Mouse (Mus musculus) MEL (cell line): ENCODE data around the gene 4930432K21Rik. TPM values are rescaled to one million over a fixed set of nuclear protein-coding genes. Genes with fewer than 3 reads are reported as not detected.

Experiments used
- DNase-seq: peaks from one replicate; pipeline ENCODE4 v3.0.0; 2011; ENCODE audit warnings: low read depth, low spot score
- H3K27ac ChIP-seq: 2 replicates; pipeline ENCODE4 v1.5.1; 2012; ENCODE audit warnings: low read depth, mild to moderate bottlenecking, control low read depth, low read length, moderate library complexity; ENCODE audit not compliant: control insufficient read depth
- H3K27me3 ChIP-seq, 2 experiments: fragments of 150-350 bp in 1 of 2; sonication (generic) in 1 of 2; 2 replicates each; pipeline ENCODE4 v1.6.1; 2012; ENCODE audit warnings: low read length in 2 of 2, mild to moderate bottlenecking in 2 of 2, improper control_type of control experiment in 1 of 2, moderate library complexity in 1 of 2; ENCODE audit not compliant: insufficient read depth in 2 of 2, control insufficient read depth in 1 of 2
- H3K36me3 ChIP-seq, 2 experiments: 2 replicates each; pipeline ENCODE4 v1.6.1; 2012 to 2014; ENCODE audit warnings: low read length in 2 of 2, improper control_type of control experiment in 1 of 2, inconsistent platforms in 1 of 2, mild to moderate bottlenecking in 1 of 2; ENCODE audit not compliant: insufficient read depth in 2 of 2, control insufficient read depth in 1 of 2
- H3K4me1 ChIP-seq, 2 experiments: fragments of 150-350 bp in 1 of 2; sonication (generic) in 1 of 2; 2 replicates each; pipeline ENCODE4 v1.6.1; 2012; ENCODE audit warnings: low read length in 2 of 2, improper control_type of control experiment in 1 of 2, mild to moderate bottlenecking in 1 of 2; ENCODE audit not compliant: insufficient read depth in 2 of 2, control insufficient read depth in 1 of 2
- H3K4me3 ChIP-seq, 2 experiments: fragments of 150-350 bp in 1 of 2; sonication (generic) in 1 of 2; 2 replicates each; pipeline ENCODE4 v1.5.1; 2012; ENCODE audit warnings: low read depth in 2 of 2, low read length in 2 of 2, mild to moderate bottlenecking in 2 of 2, moderate library complexity in 2 of 2, control low read depth in 1 of 2, improper control_type of control experiment in 1 of 2; ENCODE audit not compliant: control insufficient read depth in 1 of 2, insufficient read depth in 1 of 2
- H3K79me2 ChIP-seq: 2 replicates; pipeline ENCODE4 v1.6.1; 2012; ENCODE audit warnings: mild to moderate bottlenecking, low read length, moderate library complexity; ENCODE audit not compliant: control insufficient read depth, poor library complexity, insufficient read depth
- H3K9ac ChIP-seq: 2 replicates; pipeline ENCODE4 v1.6.1; 2012; ENCODE audit warnings: low read depth, mild to moderate bottlenecking, control low read depth, low read length, moderate library complexity; ENCODE audit not compliant: control insufficient read depth, poor library complexity, severe bottlenecking
- H3K9me3 ChIP-seq: fragments of 150-350 bp; sonication (generic); replicated peaks from 2 replicates; pipeline ENCODE4 v1.6.1; 2012; ENCODE audit warnings: mild to moderate bottlenecking, low read length, improper control_type of control experiment, moderate library complexity; ENCODE audit not compliant: insufficient read depth
- CHD1 ChIP-seq: IDR thresholded peaks from 2 replicates; pipeline ENCODE4 v1.6.1; 2012; ENCODE audit warnings: low read depth, mild to moderate bottlenecking, inconsistent platforms, low read length, improper control_type of control experiment
- CHD2 ChIP-seq: IDR thresholded peaks from 2 replicates; pipeline ENCODE4 v1.6.1; 2011; ENCODE audit warnings: low read length, improper control_type of control experiment
- ELF1 ChIP-seq: IDR thresholded peaks from 2 replicates; pipeline ENCODE4 v1.6.1; 2014; ENCODE audit warnings: low read depth, mild to moderate bottlenecking, inconsistent platforms, low read length, improper control_type of control experiment, moderate library complexity
- EP300 ChIP-seq, 2 experiments: IDR thresholded peaks; 2 replicates each; pipeline ENCODE4 v1.6.1; 2011; ENCODE audit warnings: improper control_type of control experiment in 2 of 2, low read length in 2 of 2, low read depth in 1 of 2, mild to moderate bottlenecking in 1 of 2
- ETS1 ChIP-seq: IDR thresholded peaks from 2 replicates; pipeline ENCODE4 v1.6.1; 2012; ENCODE audit warnings: low read depth, mild to moderate bottlenecking, inconsistent platforms, low read length, improper control_type of control experiment, moderate library complexity
- GABPA ChIP-seq: IDR thresholded peaks from 2 replicates; pipeline ENCODE4 v1.6.1; 2012; ENCODE audit warnings: low read depth, mild to moderate bottlenecking, inconsistent platforms, low read length, improper control_type of control experiment, moderate library complexity
- GATA1 ChIP-seq: IDR thresholded peaks from 2 replicates; pipeline ENCODE4 v1.6.1; 2011; ENCODE audit warnings: low read depth, low read length, improper control_type of control experiment
- HCFC1 ChIP-seq: IDR thresholded peaks from 2 replicates; pipeline ENCODE4 v1.6.1; 2012; ENCODE audit warnings: low read depth, mild to moderate bottlenecking, inconsistent platforms, low read length, improper control_type of control experiment, moderate library complexity
- MAFK ChIP-seq: IDR thresholded peaks from 2 replicates; pipeline ENCODE4 v1.6.1; 2011; ENCODE audit warnings: low read depth, mild to moderate bottlenecking, low read length, improper control_type of control experiment, borderline replicate concordance
- MAX ChIP-seq: IDR thresholded peaks from 2 replicates; pipeline ENCODE4 v1.6.1; 2011; ENCODE audit warnings: low read length, improper control_type of control experiment
- MAZ ChIP-seq: IDR thresholded peaks from 2 replicates; pipeline ENCODE4 v1.6.1; 2012; ENCODE audit warnings: low read depth, mild to moderate bottlenecking, inconsistent platforms, low read length, improper control_type of control experiment
- MXI1 ChIP-seq: IDR thresholded peaks from 2 replicates; pipeline ENCODE4 v1.6.1; 2011; ENCODE audit warnings: mild to moderate bottlenecking, low read depth, low read length, improper control_type of control experiment
- MYB ChIP-seq: IDR thresholded peaks from 2 replicates; pipeline ENCODE4 v1.6.1; 2011; ENCODE audit warnings: mild to moderate bottlenecking, low read depth, low read length, improper control_type of control experiment
- MYC ChIP-seq: IDR thresholded peaks from 2 replicates; pipeline ENCODE4 v1.6.1; 2011; ENCODE audit warnings: low read depth, mild to moderate bottlenecking, low read length, improper control_type of control experiment, moderate library complexity
- NELFE ChIP-seq: IDR thresholded peaks from 2 replicates; pipeline ENCODE4 v1.6.1; 2011; ENCODE audit warnings: low read depth, low read length, improper control_type of control experiment
- NRF1 ChIP-seq: IDR thresholded peaks from 2 replicates; pipeline ENCODE4 v1.6.1; 2014; ENCODE audit warnings: low read depth, mild to moderate bottlenecking, inconsistent platforms, low read length, improper control_type of control experiment, moderate library complexity; ENCODE audit not compliant: poor library complexity, insufficient read depth, severe bottlenecking
- POLR2A ChIP-seq, 2 experiments: IDR thresholded peaks; 2 replicates each; pipeline ENCODE4 v1.6.1; 2011 to 2012; ENCODE audit warnings: low read length in 2 of 2, mild to moderate bottlenecking in 2 of 2, control low read depth in 1 of 2, improper control_type of control experiment in 1 of 2, low read depth in 1 of 2, moderate library complexity in 1 of 2; ENCODE audit not compliant: control insufficient read depth in 1 of 2, insufficient read depth in 1 of 2, poor library complexity in 1 of 2
- POLR2AphosphoS2 ChIP-seq: IDR thresholded peaks from 2 replicates; pipeline ENCODE4 v1.6.1; 2011; ENCODE audit warnings: low read length, improper control_type of control experiment
- POLR2AphosphoS5 ChIP-seq: IDR thresholded peaks from 2 replicates; pipeline ENCODE4 v1.6.1; 2012; ENCODE audit warnings: low read depth, borderline replicate concordance, mild to moderate bottlenecking, inconsistent platforms, low read length, moderate library complexity, mixed read lengths
- RAD21 ChIP-seq: IDR thresholded peaks from 2 replicates; pipeline ENCODE4 v1.6.1; 2011; ENCODE audit warnings: mild to moderate bottlenecking, low read depth, low read length, improper control_type of control experiment
- RCOR1 ChIP-seq: IDR thresholded peaks from 2 replicates; pipeline ENCODE4 v1.6.1; 2012; ENCODE audit warnings: low read depth, mild to moderate bottlenecking, inconsistent platforms, low read length, improper control_type of control experiment
- SIN3A ChIP-seq: IDR thresholded peaks from 2 replicates; pipeline ENCODE4 v1.6.1; 2012; ENCODE audit warnings: low read length, improper control_type of control experiment, inconsistent platforms
- SMC3 ChIP-seq: IDR thresholded peaks from 2 replicates; pipeline ENCODE4 v1.6.1; 2011; ENCODE audit warnings: low read depth, low read length, improper control_type of control experiment
- TAL1 ChIP-seq: IDR thresholded peaks from 2 replicates; pipeline ENCODE4 v1.6.1; 2012; ENCODE audit warnings: mild to moderate bottlenecking, inconsistent platforms, low read length, moderate library complexity, mixed read lengths
- TBP ChIP-seq: IDR thresholded peaks from 2 replicates; pipeline ENCODE4 v1.8.0; 2011; ENCODE audit warnings: low read depth, low read length, improper control_type of control experiment
- TCF12 ChIP-seq: IDR thresholded peaks from 2 replicates; pipeline ENCODE4 v1.6.1; 2014; ENCODE audit warnings: low read depth, mild to moderate bottlenecking, inconsistent platforms, low read length, improper control_type of control experiment, moderate library complexity
- UBTF ChIP-seq: IDR thresholded peaks from 2 replicates; pipeline ENCODE4 v1.6.1; 2012; ENCODE audit warnings: low read depth, mild to moderate bottlenecking, inconsistent platforms, low read length, improper control_type of control experiment, moderate library complexity, borderline replicate concordance; ENCODE audit not compliant: insufficient read depth
- USF1 ChIP-seq: IDR thresholded peaks from 2 replicates; pipeline ENCODE4 v1.6.1; 2014; ENCODE audit warnings: low read depth, mild to moderate bottlenecking, inconsistent platforms, low read length, improper control_type of control experiment, moderate library complexity
- USF2 ChIP-seq, 2 experiments: IDR thresholded peaks; 2 replicates each; pipeline ENCODE4 v1.6.1; 2011 to 2012; ENCODE audit warnings: improper control_type of control experiment in 2 of 2, low read length in 2 of 2, borderline replicate concordance in 1 of 2, inconsistent platforms in 1 of 2, low read depth in 1 of 2, mild to moderate bottlenecking in 1 of 2; ENCODE audit not compliant: insufficient read depth in 1 of 2
- ZC3H11A ChIP-seq: IDR thresholded peaks from 2 replicates; pipeline ENCODE4 v1.6.1; 2012; ENCODE audit warnings: low read depth, mild to moderate bottlenecking, inconsistent platforms, low read length, improper control_type of control experiment
- ZKSCAN1 ChIP-seq: IDR thresholded peaks from 2 replicates; pipeline ENCODE4 v1.6.1; 2012; ENCODE audit warnings: low read depth, mild to moderate bottlenecking, inconsistent platforms, low read length, improper control_type of control experiment, moderate library complexity
- ZMIZ1 ChIP-seq: IDR thresholded peaks from 2 replicates; pipeline ENCODE4 v1.6.1; 2012; ENCODE audit warnings: low read depth, mild to moderate bottlenecking, inconsistent platforms, low read length, improper control_type of control experiment, moderate library complexity
- ZNF384 ChIP-seq: IDR thresholded peaks from 2 replicates; pipeline ENCODE4 v1.6.1; 2012; ENCODE audit warnings: low read depth, mild to moderate bottlenecking, inconsistent platforms, low read length, improper control_type of control experiment
- polyA plus RNA-seq, 2 experiments: library from polyadenylated mRNA; stranded (reverse) in 1 of 2; unstranded in 1 of 2; fragments of >175 nt in 1 of 2; fragments of >200 nt in 1 of 2; gene quantifications; 2 replicates each; pipeline versions ENCODE4 v1.2.1 to v1.2.4; 2012; ENCODE audit warnings: low replicate concordance in 2 of 2, low read depth in 1 of 2; ENCODE audit not compliant: insufficient read length in 2 of 2, insufficient read depth in 1 of 2, missing spikeins in 1 of 2
- total RNA-seq: library from RNA; depleted of rRNA; stranded (reverse); fragments of 300-350 nt; gene quantifications from 2 replicates; pipeline ENCODE4 v1.2.3, GENCODE M21; 2012

The 4930432K21Rik gene
- total and polyA plus RNA-seq, 3 experiments, result 2.2 to 3.0 TPM; not detected in 1

GRCm38 (mm10) chr8:84211881-84212563 is 64.2 kb downstream of the 4930432K21Rik start:
- TF ChIP-seq MAFK (no peak), ZC3H11A (no peak), NRF1 (no peak), TCF12 (no peak), HCFC1 (no peak), ZKSCAN1 (no peak), ELF1 (no peak), CHD1 (no peak), POLR2AphosphoS5 (no peak), NELFE (no peak), EP300 (IDR thresholded peaks at IDR 0.05; ENCODE audit: low read depth in 1 of 2, low read length in 2 of 2) (no peak), UBTF (no peak), ZNF384 (no peak), MYC (no peak), RAD21 (no peak), GATA1 (no peak), ETS1 (no peak), TBP (no peak), MXI1 (no peak), MYB (no peak)
- H3K27ac ChIP-seq, result no peak overlapping the region
- H3K79me2 ChIP-seq, result no peaks in the 10 kb centered on the region
- no peaks in the 10 kb centered on the region for H3K27me3 ChIP-seq
- H3K9ac ChIP-seq, result no peak overlapping the region
- H3K4me1 ChIP-seq, result no peaks in the 10 kb centered on the region
- no peak overlapping the region for H3K4me3 ChIP-seq
- H3K36me3 ChIP-seq, result peaks cover 0 to 2% of the 10 kb centered on the region in 2 experiments; a peak in 1 of 4 replicates
- no peaks in the 10 kb centered on the region for H3K9me3 ChIP-seq
- no peak for DNase-seq

GRCm38 (mm10) chr8:84213277-84213676 is 65.5 kb downstream of the 4930432K21Rik start:
- Histone ChIP-seq H3K79me2 (no peaks in the 10 kb centered on the region), H3K4me1 (no peaks in the 10 kb centered on the region), H3K36me3 (no peaks in the 10 kb centered on the region; a peak in 1 of 4 replicates), H3K4me3 (no peak overlapping the region), H3K9ac (no peak overlapping the region), H3K9me3 (no peaks in the 10 kb centered on the region), H3K27me3 (no peaks in the 10 kb centered on the region), H3K27ac (no peak overlapping the region)
- DNase-seq, result no peak
- no peak for TF ChIP-seq SIN3A
- TF ChIP-seq CHD2, result no peak
- TF ChIP-seq POLR2AphosphoS2, result no peak
- TF ChIP-seq SMC3, result no peak
- no peak for TF ChIP-seq MAZ
- no peak for TF ChIP-seq MAX
- TF ChIP-seq POLR2AphosphoS5, result no peak
- no peak for TF ChIP-seq GABPA
- no peak for TF ChIP-seq USF1
- no peak for TF ChIP-seq ZMIZ1
- no peak for TF ChIP-seq TAL1
- no peak for TF ChIP-seq POLR2A (IDR thresholded peaks at IDR 0.05; ENCODE audit: control insufficient read depth in 1 of 2, insufficient read depth in 1 of 2, low read depth in 1 of 2, low read length in 2 of 2, poor library complexity in 1 of 2)
- TF ChIP-seq NRF1, result no peak
- no peak for TF ChIP-seq RCOR1
- no peak for TF ChIP-seq USF2 (IDR thresholded peaks at IDR 0.05; ENCODE audit: borderline replicate concordance in 1 of 2, insufficient read depth in 1 of 2, low read depth in 1 of 2, low read length in 2 of 2)
- TF ChIP-seq ELF1, result no peak
- no peak for TF ChIP-seq NELFE
